Mouse (Mus musculus) MEL (cell line): ENCODE measurements at regions not wholly inside any gene's neighbourhood (a gene's known extent, or its start where the extent isn't known, plus 50 kb on each side); places are given as distances from the start of the nearest gene placed in this dataset.
A peak's percentile ranks its signal among the peaks of the same experiment; 100 is the strongest.

Experiments used
- DNase-seq: peaks from one replicate; pipeline ENCODE4 v3.0.0; 2011; ENCODE audit warnings: low read depth, low spot score
- H3K27ac ChIP-seq: 2 replicates; pipeline ENCODE4 v1.5.1; 2012; ENCODE audit warnings: low read depth, mild to moderate bottlenecking, control low read depth, low read length, moderate library complexity; ENCODE audit not compliant: control insufficient read depth
- H3K27me3 ChIP-seq, 2 experiments: fragments of 150-350 bp in 1 of 2; sonication (generic) in 1 of 2; 2 replicates each; pipeline ENCODE4 v1.6.1; 2012; ENCODE audit warnings: low read length in 2 of 2, mild to moderate bottlenecking in 2 of 2, improper control_type of control experiment in 1 of 2, moderate library complexity in 1 of 2; ENCODE audit not compliant: insufficient read depth in 2 of 2, control insufficient read depth in 1 of 2
- H3K36me3 ChIP-seq, 2 experiments: 2 replicates each; pipeline ENCODE4 v1.6.1; 2012 to 2014; ENCODE audit warnings: low read length in 2 of 2, improper control_type of control experiment in 1 of 2, inconsistent platforms in 1 of 2, mild to moderate bottlenecking in 1 of 2; ENCODE audit not compliant: insufficient read depth in 2 of 2, control insufficient read depth in 1 of 2
- H3K4me1 ChIP-seq, 2 experiments: fragments of 150-350 bp in 1 of 2; sonication (generic) in 1 of 2; 2 replicates each; pipeline ENCODE4 v1.6.1; 2012; ENCODE audit warnings: low read length in 2 of 2, improper control_type of control experiment in 1 of 2, mild to moderate bottlenecking in 1 of 2; ENCODE audit not compliant: insufficient read depth in 2 of 2, control insufficient read depth in 1 of 2
- H3K4me3 ChIP-seq, 2 experiments: fragments of 150-350 bp in 1 of 2; sonication (generic) in 1 of 2; 2 replicates each; pipeline ENCODE4 v1.5.1; 2012; ENCODE audit warnings: low read depth in 2 of 2, low read length in 2 of 2, mild to moderate bottlenecking in 2 of 2, moderate library complexity in 2 of 2, control low read depth in 1 of 2, improper control_type of control experiment in 1 of 2; ENCODE audit not compliant: control insufficient read depth in 1 of 2, insufficient read depth in 1 of 2
- H3K79me2 ChIP-seq: 2 replicates; pipeline ENCODE4 v1.6.1; 2012; ENCODE audit warnings: mild to moderate bottlenecking, low read length, moderate library complexity; ENCODE audit not compliant: control insufficient read depth, poor library complexity, insufficient read depth
- H3K9ac ChIP-seq: 2 replicates; pipeline ENCODE4 v1.6.1; 2012; ENCODE audit warnings: low read depth, mild to moderate bottlenecking, control low read depth, low read length, moderate library complexity; ENCODE audit not compliant: control insufficient read depth, poor library complexity, severe bottlenecking
- H3K9me3 ChIP-seq: fragments of 150-350 bp; sonication (generic); replicated peaks from 2 replicates; pipeline ENCODE4 v1.6.1; 2012; ENCODE audit warnings: mild to moderate bottlenecking, low read length, improper control_type of control experiment, moderate library complexity; ENCODE audit not compliant: insufficient read depth
- BHLHE40 ChIP-seq: IDR thresholded peaks from 2 replicates; pipeline ENCODE4 v1.6.1; 2012; ENCODE audit warnings: low read depth, mild to moderate bottlenecking, inconsistent platforms, low read length, improper control_type of control experiment, borderline replicate concordance
- CHD2 ChIP-seq: IDR thresholded peaks from 2 replicates; pipeline ENCODE4 v1.6.1; 2011; ENCODE audit warnings: low read length, improper control_type of control experiment
- CTCF ChIP-seq, 3 experiments: IDR thresholded peaks in 2 of 3; conservative IDR thresholded peaks in 1 of 3; 2 replicates each; pipeline ENCODE4 v1.5.1; 2011 to 2012; ENCODE audit warnings: low read length in 3 of 3, low read depth in 2 of 3, mild to moderate bottlenecking in 2 of 3, improper control_type of control experiment in 1 of 3, inconsistent platforms in 1 of 3, mixed read lengths in 1 of 3, moderate library complexity in 1 of 3; ENCODE audit not compliant: control insufficient read depth in 1 of 3, insufficient read depth in 1 of 3, poor library complexity in 1 of 3, severe bottlenecking in 1 of 3
- E2F4 ChIP-seq: IDR thresholded peaks from 2 replicates; pipeline ENCODE4 v1.6.1; 2011; ENCODE audit warnings: low read depth, low read length, improper control_type of control experiment, borderline replicate concordance
- EP300 ChIP-seq, 2 experiments: IDR thresholded peaks; 2 replicates each; pipeline ENCODE4 v1.6.1; 2011; ENCODE audit warnings: improper control_type of control experiment in 2 of 2, low read length in 2 of 2, low read depth in 1 of 2, mild to moderate bottlenecking in 1 of 2
- GABPA ChIP-seq: IDR thresholded peaks from 2 replicates; pipeline ENCODE4 v1.6.1; 2012; ENCODE audit warnings: low read depth, mild to moderate bottlenecking, inconsistent platforms, low read length, improper control_type of control experiment, moderate library complexity
- HCFC1 ChIP-seq: IDR thresholded peaks from 2 replicates; pipeline ENCODE4 v1.6.1; 2012; ENCODE audit warnings: low read depth, mild to moderate bottlenecking, inconsistent platforms, low read length, improper control_type of control experiment, moderate library complexity
- KAT2A ChIP-seq: conservative IDR thresholded peaks from 2 replicates; pipeline ENCODE4 v1.6.1; 2012; ENCODE audit warnings: low read depth, low read length, improper control_type of control experiment, inconsistent platforms
- MXI1 ChIP-seq: IDR thresholded peaks from 2 replicates; pipeline ENCODE4 v1.6.1; 2011; ENCODE audit warnings: mild to moderate bottlenecking, low read depth, low read length, improper control_type of control experiment
- NRF1 ChIP-seq: IDR thresholded peaks from 2 replicates; pipeline ENCODE4 v1.6.1; 2014; ENCODE audit warnings: low read depth, mild to moderate bottlenecking, inconsistent platforms, low read length, improper control_type of control experiment, moderate library complexity; ENCODE audit not compliant: poor library complexity, insufficient read depth, severe bottlenecking
- POLR2AphosphoS2 ChIP-seq: IDR thresholded peaks from 2 replicates; pipeline ENCODE4 v1.6.1; 2011; ENCODE audit warnings: low read length, improper control_type of control experiment
- SIN3A ChIP-seq: IDR thresholded peaks from 2 replicates; pipeline ENCODE4 v1.6.1; 2012; ENCODE audit warnings: low read length, improper control_type of control experiment, inconsistent platforms
- SMC3 ChIP-seq: IDR thresholded peaks from 2 replicates; pipeline ENCODE4 v1.6.1; 2011; ENCODE audit warnings: low read depth, low read length, improper control_type of control experiment
- TAL1 ChIP-seq: IDR thresholded peaks from 2 replicates; pipeline ENCODE4 v1.6.1; 2012; ENCODE audit warnings: mild to moderate bottlenecking, inconsistent platforms, low read length, moderate library complexity, mixed read lengths
- UBTF ChIP-seq: IDR thresholded peaks from 2 replicates; pipeline ENCODE4 v1.6.1; 2012; ENCODE audit warnings: low read depth, mild to moderate bottlenecking, inconsistent platforms, low read length, improper control_type of control experiment, moderate library complexity, borderline replicate concordance; ENCODE audit not compliant: insufficient read depth
- USF1 ChIP-seq: IDR thresholded peaks from 2 replicates; pipeline ENCODE4 v1.6.1; 2014; ENCODE audit warnings: low read depth, mild to moderate bottlenecking, inconsistent platforms, low read length, improper control_type of control experiment, moderate library complexity
- USF2 ChIP-seq, 2 experiments: IDR thresholded peaks; 2 replicates each; pipeline ENCODE4 v1.6.1; 2011 to 2012; ENCODE audit warnings: improper control_type of control experiment in 2 of 2, low read length in 2 of 2, borderline replicate concordance in 1 of 2, inconsistent platforms in 1 of 2, low read depth in 1 of 2, mild to moderate bottlenecking in 1 of 2; ENCODE audit not compliant: insufficient read depth in 1 of 2
- ZKSCAN1 ChIP-seq: IDR thresholded peaks from 2 replicates; pipeline ENCODE4 v1.6.1; 2012; ENCODE audit warnings: low read depth, mild to moderate bottlenecking, inconsistent platforms, low read length, improper control_type of control experiment, moderate library complexity
- ZNF384 ChIP-seq: IDR thresholded peaks from 2 replicates; pipeline ENCODE4 v1.6.1; 2012; ENCODE audit warnings: low read depth, mild to moderate bottlenecking, inconsistent platforms, low read length, improper control_type of control experiment

- Histone ChIP-seq H3K4me3 (no peak overlapping the region), H3K4me1 (no peaks in the 10 kb centered on the region), H3K9ac (no peak overlapping the region)
- TF ChIP-seq USF2 (IDR thresholded peaks at IDR 0.05; ENCODE audit: borderline replicate concordance in 1 of 2, insufficient read depth in 1 of 2, low read depth in 1 of 2, low read length in 2 of 2) (no peak), CTCF (IDR thresholded peaks at IDR 0.05 in 2 of 3, conservative IDR thresholded peaks at IDR 0.05 in 1 of 3; ENCODE audit: control insufficient read depth in 1 of 3, insufficient read depth in 1 of 3, low read depth in 2 of 3, low read length in 3 of 3, poor library complexity in 1 of 3, severe bottlenecking in 1 of 3) (peak in 1 of 3 experiments; percentile 28; a peak in 2 of 6 replicates)
- TF ChIP-seq, all 39 proteins: peak for 1
- Histone ChIP-seq H3K27ac (no peak overlapping the region), H3K79me2 (no peaks in the 10 kb centered on the region), H3K36me3 (no peaks in the 10 kb centered on the region), H3K27me3 (no peaks in the 10 kb centered on the region), H3K9me3 (no peaks in the 10 kb centered on the region)
- no peak for DNase-seq
Observed at GRCm38 (mm10) chr2:178542032-178542431, 111.7 kb downstream of the Cdh26 start.

DNA sequence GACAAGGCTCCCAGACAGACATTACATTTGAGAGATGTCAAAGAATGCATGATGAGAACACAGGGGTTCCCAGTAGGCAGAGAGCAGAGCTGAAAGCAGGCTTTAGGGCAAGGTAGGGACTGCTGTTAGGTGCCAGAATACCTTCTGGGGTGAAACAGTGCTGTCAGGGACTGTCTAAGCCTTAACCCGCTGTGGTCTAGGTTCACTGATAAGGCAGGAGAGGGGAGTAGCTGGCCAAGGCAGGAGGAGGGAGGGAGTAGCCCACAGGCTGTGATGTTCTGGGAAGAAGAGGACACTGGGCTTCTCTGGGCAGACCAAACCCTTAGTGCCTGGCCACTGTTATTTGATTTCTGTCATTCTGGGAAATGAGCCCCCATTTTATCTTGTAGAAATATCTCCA, 114.1 kb downstream of the Cdh26 start:
- Histone ChIP-seq H3K27me3 (no peaks in the 10 kb centered on the region), H3K4me3 (no peak overlapping the region), H3K79me2 (no peaks in the 10 kb centered on the region), H3K4me1 (no peaks in the 10 kb centered on the region), H3K36me3 (no peaks in the 10 kb centered on the region), H3K27ac (no peak overlapping the region), H3K9me3 (no peaks in the 10 kb centered on the region), H3K9ac (no peak overlapping the region)
- no peak for DNase-seq
- TF ChIP-seq TAL1 (no peak), UBTF (no peak), SIN3A (no peak), USF2 (IDR thresholded peaks at IDR 0.05; ENCODE audit: borderline replicate concordance in 1 of 2, insufficient read depth in 1 of 2, low read depth in 1 of 2, low read length in 2 of 2) (no peak), USF1 (no peak)

DNA sequence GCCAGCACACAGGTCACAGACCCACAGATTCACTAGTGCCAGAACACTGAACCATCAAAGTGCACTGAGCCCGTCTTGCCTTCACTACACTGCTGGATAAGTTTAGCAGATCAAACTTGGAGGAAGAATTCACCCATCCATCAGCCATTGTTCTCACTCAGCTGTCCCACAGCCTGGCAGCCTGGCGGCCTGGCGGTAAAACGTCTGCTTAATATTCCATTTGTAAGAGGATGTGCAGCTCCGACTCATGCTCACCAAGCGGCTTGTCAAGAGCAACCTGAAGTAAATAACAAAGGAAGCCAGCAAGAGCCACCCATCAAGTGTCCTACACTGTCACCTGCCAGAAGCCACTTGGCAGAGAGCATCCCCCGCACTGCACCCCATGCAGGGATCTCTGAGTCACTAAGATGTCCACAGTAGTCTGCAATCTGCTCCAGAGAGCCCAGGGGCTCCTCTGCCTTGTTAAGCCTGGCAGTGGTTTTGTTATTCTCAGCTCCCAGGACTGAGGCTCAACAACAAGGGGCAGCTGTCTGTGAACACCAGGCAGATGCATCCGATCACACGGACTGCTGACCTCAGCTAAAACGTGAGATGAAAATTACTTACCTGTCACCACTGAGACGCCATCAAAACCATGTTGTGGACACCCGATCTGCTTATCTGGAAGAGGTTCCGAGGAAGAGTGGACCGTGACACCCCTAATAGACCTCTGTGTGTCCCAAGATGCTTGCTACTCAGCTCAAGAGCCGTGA, 115.4 kb downstream of the Cdh26 start:
- H3K79me2 ChIP-seq, result no peaks in the 10 kb centered on the region
- H3K27ac ChIP-seq, result no peak overlapping the region
- TF ChIP-seq SMC3 (no peak), KAT2A (no peak), CHD2 (no peak), EP300 (IDR thresholded peaks at IDR 0.05; ENCODE audit: low read depth in 1 of 2, low read length in 2 of 2) (no peak), SIN3A (no peak), HCFC1 (no peak), USF2 (IDR thresholded peaks at IDR 0.05; ENCODE audit: borderline replicate concordance in 1 of 2, insufficient read depth in 1 of 2, low read depth in 1 of 2, low read length in 2 of 2) (no peak), USF1 (no peak), NRF1 (no peak), ZNF384 (no peak), ZKSCAN1 (no peak), E2F4 (no peak), BHLHE40 (no peak), MXI1 (no peak), POLR2AphosphoS2 (no peak), GABPA (no peak)
- no peaks in the 10 kb centered on the region for H3K36me3 ChIP-seq
- H3K4me3 ChIP-seq, result no peak overlapping the region
- H3K9ac ChIP-seq, result no peak overlapping the region
- no peaks in the 10 kb centered on the region for H3K27me3 ChIP-seq
- no peak for DNase-seq
- no peaks in the 10 kb centered on the region for H3K4me1 ChIP-seq
- no peaks in the 10 kb centered on the region for H3K9me3 ChIP-seq
